Mouse (Mus musculus) midbrain, embryonic 11.5 days (tissue): Measurements from ENCODE around the gene Cir1. TPM values are rescaled to one million over a fixed set of nuclear protein-coding genes. Genes with fewer than 3 reads are reported as not detected.

Experiments used
- ATAC-seq: fragments of 200-750 bp; cut with Nextera tagmentation; 2 replicates; pipeline ENCODE4 v1.8.0; 2017; ENCODE audit warnings: moderate TSS enrichment, moderate library complexity; ENCODE audit not compliant: low FRiP score
- DNase-seq: peaks from one replicate; pipeline ENCODE4 v3.0.0; 2015; ENCODE audit warnings: low spot score; ENCODE audit errors: missing footprints
- H3K27ac ChIP-seq: fragments of 300-500 bp; sonication (generic); 2 replicates; pipeline ENCODE4 v1.5.1; 2014; ENCODE audit warnings: low read depth, low read length
- H3K27me3 ChIP-seq: fragments of 300-500 bp; sonication (generic); 2 replicates; pipeline ENCODE4 v1.6.1; 2014; ENCODE audit warnings: mild to moderate bottlenecking, low read length, moderate library complexity, mixed read lengths; ENCODE audit not compliant: control insufficient read depth, insufficient read depth
- H3K36me3 ChIP-seq: fragments of 300-500 bp; sonication (generic); 2 replicates; pipeline ENCODE4 v1.6.1; 2014; ENCODE audit warnings: mild to moderate bottlenecking, low read length, moderate library complexity, mixed read lengths; ENCODE audit not compliant: control insufficient read depth, insufficient read depth
- H3K4me1 ChIP-seq: fragments of 300-500 bp; sonication (generic); 2 replicates; pipeline ENCODE4 v1.6.1; 2014; ENCODE audit warnings: low read length; ENCODE audit not compliant: control insufficient read depth, insufficient read depth
- H3K4me2 ChIP-seq: fragments of 300-500 bp; sonication (generic); 2 replicates; pipeline ENCODE4 v1.6.1; 2014; ENCODE audit warnings: mild to moderate bottlenecking, moderate library complexity
- H3K4me3 ChIP-seq: fragments of 300-500 bp; sonication (generic); 2 replicates; pipeline ENCODE4 v1.5.1; 2014; ENCODE audit warnings: low read depth, low read length
- H3K9ac ChIP-seq: fragments of 300-500 bp; sonication (generic); 2 replicates; pipeline ENCODE4 v1.6.1; 2014; ENCODE audit warnings: low read length
- H3K9me3 ChIP-seq: fragments of 300-500 bp; sonication (generic); 2 replicates; pipeline ENCODE4 v1.6.1; 2016; ENCODE audit warnings: low read length; ENCODE audit not compliant: control insufficient read depth
- whole genome bisulfite sequencing: fragments of 180-500 bp; shearing (Covaris S2); extraction: QIAGEN DNeasy Blood & Tissue Kit; methylation state at CpG from one replicate; pipeline ENCODE4 v1.1.7; 2014; 5-methylcytosine and 5-hydroxymethylcytosine counted together
- polyA plus RNA-seq: library from polyadenylated mRNA; unstranded; fragments of >200 nt; fragmentation: Nextera tagmentation; extraction: Ambion mirVana; gene quantifications from 2 replicates; pipeline ENCODE4 v1.2.1, GENCODE M21; 2014

Cir1 gene
- polyA plus RNA-seq, 1 experiment from 2014 or later = 21.4 TPM

GRCm38 (mm10) chr2:73285630-73286029 is 26.9 kb downstream of the Cir1 start:
- peak; percentile 88 for DNase-seq
- H3K9me3 ChIP-seq = no peaks in the 10 kb centered on the region
- 8% methylated on average over 2 of the region's 2 CpGs for WGBS
- H3K27ac ChIP-seq = no peak overlapping the region
- ATAC-seq = no peak
- no peak overlapping the region for H3K9ac ChIP-seq
- no peaks in the 10 kb centered on the region; the same call in 1 of the 2 replicates for H3K36me3 ChIP-seq
- H3K4me2 ChIP-seq = no peak overlapping the region
- H3K4me3 ChIP-seq = no peak overlapping the region
- H3K27me3 ChIP-seq = peaks cover 14% of the 10 kb centered on the region
- 0 out of 2 replicates have a peak, but pooled peaks cover 2% of the 10 kb centered on the region for H3K4me1 ChIP-seq

GRCm38 (mm10) chr2:73281707-73282106 is 30.8 kb downstream of the Cir1 start:
- H3K9ac ChIP-seq = no peak overlapping the region
- 5% methylated on average over 7 of the region's 7 CpGs for WGBS

DNA sequence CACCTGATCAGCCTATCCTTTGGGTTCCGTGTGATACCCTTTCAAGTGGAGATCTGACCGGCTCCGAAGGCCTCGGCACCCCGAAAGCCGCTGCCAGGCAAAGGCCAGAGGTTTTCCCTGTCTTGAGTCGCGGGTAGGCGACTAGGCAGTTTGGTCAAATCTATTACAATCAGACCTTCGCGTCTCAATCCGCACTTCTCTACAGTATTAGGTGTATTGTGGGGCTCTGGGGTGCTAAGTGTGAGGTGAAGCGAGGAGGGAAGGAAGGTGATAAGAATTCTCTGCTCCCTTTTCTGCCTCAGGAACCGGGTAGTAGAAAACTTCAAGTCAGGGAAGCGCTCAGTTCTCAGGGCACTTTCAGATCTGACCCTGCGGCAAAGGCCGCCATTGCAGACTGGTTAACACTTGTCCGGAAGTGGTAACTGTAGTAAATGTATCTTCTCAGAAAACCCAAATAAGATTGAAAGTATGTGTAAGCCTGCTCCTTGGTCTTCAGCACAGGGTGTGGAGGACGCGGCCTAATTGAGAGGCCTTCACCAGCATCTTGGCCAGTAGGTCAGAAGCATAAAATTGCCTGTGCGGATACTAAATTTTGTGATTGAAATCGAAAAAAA is 31.3 kb downstream of the Cir1 start:
- H3K27me3 ChIP-seq = peaks cover 50% of the 10 kb centered on the region
- H3K9ac ChIP-seq = no peak overlapping the region
- no peaks in the 10 kb centered on the region for H3K9me3 ChIP-seq
- no peak overlapping the region for H3K4me3 ChIP-seq
- WGBS = 6% methylated on average over 22 of the region's 22 CpGs
- H3K27ac ChIP-seq = no peak overlapping the region
- no peaks in the 10 kb centered on the region for H3K36me3 ChIP-seq
- DNase-seq (no peak), ATAC-seq (no peak)
- peaks cover 27% of the 10 kb centered on the region for H3K4me1 ChIP-seq
- H3K4me2 ChIP-seq = 0 out of 2 replicates have a peak overlapping the region, but pooled peaks have one; percentile 8

More at GRCm38 (mm10) chr2:73281707-73282106, 30.8 kb downstream of the Cir1 start:
- Histone ChIP-seq H3K4me2 (no peak overlapping the region), H3K36me3 (no peaks in the 10 kb centered on the region), H3K4me1 (peaks cover 25% of the 10 kb centered on the region), H3K27me3 (peaks cover 47% of the 10 kb centered on the region), H3K27ac (no peak overlapping the region), H3K4me3 (no peak overlapping the region), H3K9me3 (no peaks in the 10 kb centered on the region)
- no peak for ATAC-seq
- DNase-seq = peak; percentile 95

DNA sequence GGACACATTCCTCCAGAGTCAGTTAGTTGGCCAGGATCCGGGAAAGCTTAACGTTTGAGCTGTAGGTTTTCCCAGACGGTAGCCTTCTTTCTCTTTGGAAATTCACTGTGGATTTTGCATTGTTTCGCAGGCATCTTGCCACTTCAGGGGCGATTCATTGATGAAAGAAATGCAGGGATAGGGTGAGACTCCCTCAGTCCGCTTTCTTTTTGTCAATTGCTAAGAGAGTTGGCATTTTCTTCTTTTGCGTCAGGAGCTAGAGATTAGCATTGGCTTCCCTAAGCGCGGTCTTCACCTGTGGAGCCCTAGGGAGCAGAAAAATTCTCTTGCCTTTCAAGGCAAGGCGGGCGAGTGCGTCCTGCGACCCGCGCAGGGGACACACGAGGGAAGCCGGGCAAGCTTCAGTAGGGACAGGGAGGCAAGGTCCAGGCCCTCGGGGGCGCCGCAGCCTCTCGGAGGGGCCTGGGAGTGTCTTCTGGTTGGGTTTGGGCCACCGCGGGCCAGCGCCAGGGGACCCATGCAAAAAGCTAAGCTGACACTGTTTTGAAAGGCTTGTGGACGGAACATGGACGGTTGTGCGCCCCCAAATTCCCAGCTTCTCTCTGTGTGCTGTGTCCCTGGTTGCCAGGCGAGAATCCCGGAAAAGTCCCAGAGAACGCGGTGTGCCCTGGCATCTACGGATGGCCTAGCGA is 32.0 kb downstream of the Cir1 start:
- Histone ChIP-seq H3K9ac (no peak overlapping the region), H3K27me3 (peaks cover 54% of the 10 kb centered on the region), H3K27ac (no peak overlapping the region), H3K4me3 (peak overlapping the region; percentile 5; the same call in 1 of the 2 replicates), H3K4me1 (peaks cover 28% of the 10 kb centered on the region), H3K9me3 (no peaks in the 10 kb centered on the region), H3K36me3 (no peaks in the 10 kb centered on the region), H3K4me2 (peak overlapping the region; percentile 8)
- no peak for ATAC-seq
- peak; percentile 97 for DNase-seq
- 1% methylated on average over 33 of the region's 33 CpGs for WGBS

GRCm38 (mm10) chr2:73279271-73280038 is 33.0 kb downstream of the Cir1 start:
- Histone ChIP-seq H3K4me2 (peak overlapping the region; percentile 36), H3K4me3 (peak overlapping the region; percentile 20; the same call in 1 of the 2 replicates), H3K27ac (no peak overlapping the region), H3K9ac (no peak overlapping the region), H3K9me3 (no peaks in the 10 kb centered on the region), H3K36me3 (no peaks in the 10 kb centered on the region), H3K27me3 (peaks cover 58% of the 10 kb centered on the region), H3K4me1 (peaks cover 32% of the 10 kb centered on the region)
- peak; percentile 95 for DNase-seq
- 0 out of 2 replicates have a peak, but pooled peaks have one; percentile 2 for ATAC-seq
- 1% methylated on average over 29 of the region's 31 CpGs for WGBS

- under 1% methylated on average over 17 of the region's 17 CpGs for WGBS
- DNase-seq (peak; percentile 97), ATAC-seq (peak; percentile 43)
- H3K27me3 ChIP-seq = peaks cover 64% of the 10 kb centered on the region
- H3K36me3 ChIP-seq = no peaks in the 10 kb centered on the region
- peak overlapping the region; percentile 36 for H3K4me2 ChIP-seq
- no peak overlapping the region; the same call in 1 of the 2 replicates for H3K27ac ChIP-seq
- no peaks in the 10 kb centered on the region for H3K9me3 ChIP-seq
- H3K4me3 ChIP-seq = peak overlapping the region; percentile 20; the same call in 1 of the 2 replicates
- H3K9ac ChIP-seq = 0 out of 2 replicates have a peak overlapping the region, but pooled peaks have one; percentile 35
- H3K4me1 ChIP-seq = peaks cover 38% of the 10 kb centered on the region
These were observed 33.6 kb downstream of the Cir1 start for GRCm38 (mm10) chr2:73278869-73279268.

- H3K36me3 ChIP-seq = no peaks in the 10 kb centered on the region
- DNase-seq = peak; percentile 99
- no peak overlapping the region for H3K9ac ChIP-seq
- H3K4me2 ChIP-seq = peak overlapping the region; percentile 46
- no peaks in the 10 kb centered on the region for H3K9me3 ChIP-seq
- H3K27me3 ChIP-seq = peaks cover 70% of the 10 kb centered on the region
- H3K4me3 ChIP-seq = peak overlapping the region; percentile 20; the same call in 1 of the 2 replicates
- WGBS = under 1% methylated on average over 20 of the region's 20 CpGs
- ATAC-seq = peak; percentile 51; the same call in 1 of the 2 replicates
- no peak overlapping the region; the same call in 1 of the 2 replicates for H3K27ac ChIP-seq
- peaks cover 44% of the 10 kb centered on the region for H3K4me1 ChIP-seq
These were observed 34.2 kb downstream of the Cir1 start for GRCm38 (mm10) chr2:73278131-73278854.

DNA sequence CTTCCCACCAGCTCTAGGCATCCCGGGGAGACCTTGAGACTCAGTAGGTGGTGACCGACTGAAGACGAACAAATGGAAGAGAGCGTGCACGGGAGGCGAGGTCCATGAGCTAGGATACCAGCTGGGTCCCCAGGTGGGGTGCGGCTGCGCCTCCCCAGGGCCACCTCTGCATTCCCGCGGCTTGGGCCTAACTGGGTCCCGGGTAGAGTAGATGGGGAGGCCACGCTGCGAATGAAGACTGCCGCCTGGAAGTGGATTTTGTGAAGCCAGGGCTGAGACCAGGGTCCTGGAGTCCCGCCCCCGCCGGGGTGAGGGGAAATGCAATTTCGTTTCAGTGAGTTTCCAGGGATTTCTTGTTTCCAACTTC is 34.8 kb downstream of the Cir1 start:
- peak overlapping the region; percentile 48 for H3K27ac ChIP-seq
- H3K4me2 ChIP-seq = peak overlapping the region; percentile 46
- DNase-seq (peak; percentile 96), ATAC-seq (no peak)
- peaks cover 76% of the 10 kb centered on the region for H3K27me3 ChIP-seq
- no peaks in the 10 kb centered on the region for H3K36me3 ChIP-seq
- no peaks in the 10 kb centered on the region for H3K9me3 ChIP-seq
- peak overlapping the region; percentile 55 for H3K9ac ChIP-seq
- H3K4me3 ChIP-seq = peak overlapping the region; percentile 25
- H3K4me1 ChIP-seq = peaks cover 50% of the 10 kb centered on the region
- WGBS = under 1% methylated on average over 18 of the region's 18 CpGs
